ENCODE assay signal across 27 mouse cellular contexts in the genomic region with DNA sequence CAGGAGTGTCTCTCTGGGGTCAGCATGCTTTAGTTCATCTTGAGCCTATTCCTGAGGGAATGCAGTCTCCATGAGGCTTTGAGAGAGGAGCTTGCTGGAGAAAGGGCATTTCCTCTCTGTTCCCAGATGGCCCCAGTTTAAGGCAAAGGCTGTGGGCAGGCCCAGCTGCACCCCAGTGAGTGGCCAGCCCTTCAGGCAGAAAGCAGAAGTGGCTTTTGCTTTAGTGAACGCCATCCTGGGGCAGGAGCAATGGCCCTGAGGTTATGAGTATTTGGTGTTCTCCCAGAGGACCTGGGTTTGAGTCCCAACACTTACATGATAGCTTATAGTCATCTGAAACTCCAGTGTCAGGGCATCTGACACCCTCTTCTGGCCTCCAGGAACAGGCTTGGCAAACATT. TPM values are rescaled to one million over a fixed set of nuclear protein-coding genes. Genes with fewer than 3 reads are reported as not detected.
DNase-seq lines count a peak whose midpoint lies in the region; ATAC-seq lines count a peak whose summit lies in the region.
"Had no signal": no experiment of that assay in that cellular context is flagged by ENCODE, and none has a peak within 500 bp of the region (broad histone marks: within the 10 kb centered on the region; RNA-seq: fewer than 3 reads in every experiment).

No protein-coding gene starts in this region.

- no peak overlapping the region for H3K4me2 ChIP-seq in lung, embryonic 16.5 days (ENCODE audit: low read depth, low read length)
- H3K4me2 ChIP-seq in hindbrain, embryonic 16.5 days (ENCODE audit: low read length): no peak overlapping the region
- H3K4me2 ChIP-seq: heart, embryonic 11.5 days; kidney, embryonic 15.5 days; limb, embryonic 15.5 days; liver, embryonic 15.5 days; midbrain, embryonic 12.5 days; neural tube, embryonic 13.5 days; stomach, embryonic 15.5 days had no signal

- 0 out of 2 replicates have a peak overlapping the region, but pooled peaks have one; percentile 31 for H3K27ac ChIP-seq in lung, embryonic 16.5 days (ENCODE audit: low read length)
- H3K27ac ChIP-seq in embryonic facial prominence, embryonic 10.5 days (replicated peaks): peak overlapping the region; percentile 68
- no peak overlapping the region for H3K27ac ChIP-seq in hindbrain, embryonic 16.5 days (ENCODE audit: low read depth, low read length)
- H3K27ac ChIP-seq: kidney, embryonic 15.5 days; left cerebral cortex, adult 2 months; limb, embryonic 15.5 days; liver, embryonic 15.5 days; midbrain, embryonic 12.5 days; neural tube, embryonic 13.5 days; stomach, embryonic 15.5 days had no signal

- no peaks in the 10 kb centered on the region for H3K9me3 ChIP-seq in lung, embryonic 16.5 days (ENCODE audit: control insufficient read depth, low read length)
- peaks cover 3% of the 10 kb centered on the region; the same call in 1 of the 2 replicates for H3K9me3 ChIP-seq in embryonic facial prominence, embryonic 10.5 days
- no peaks in the 10 kb centered on the region for H3K9me3 ChIP-seq in megakaryocyte, embryonic 14.5 days
- no peaks in the 10 kb centered on the region for H3K9me3 ChIP-seq in hindbrain, embryonic 16.5 days (ENCODE audit: control insufficient read depth, low read length)
- H3K9me3 ChIP-seq: kidney, embryonic 15.5 days; limb, embryonic 15.5 days; liver, embryonic 15.5 days; midbrain, embryonic 12.5 days; neural tube, embryonic 13.5 days; stomach, embryonic 15.5 days had no signal

- no peaks in the 10 kb centered on the region for H3K27me3 ChIP-seq in lung, embryonic 16.5 days (ENCODE audit: control insufficient read depth, insufficient read depth, low read depth, low read length)
- H3K27me3 ChIP-seq in embryonic facial prominence, embryonic 10.5 days (replicated peaks; ENCODE audit: low read depth, poor library complexity, severe bottlenecking): no peaks in the 10 kb centered on the region
- H3K27me3 ChIP-seq in megakaryocyte, embryonic 14.5 days (replicated peaks): peaks cover 7% of the 10 kb centered on the region
- no peaks in the 10 kb centered on the region for H3K27me3 ChIP-seq in hindbrain, embryonic 16.5 days (replicated peaks; ENCODE audit: control insufficient read depth, insufficient read depth, low read length)
- H3K27me3 ChIP-seq: kidney, embryonic 15.5 days; limb, embryonic 15.5 days; liver, embryonic 15.5 days; neural tube, embryonic 13.5 days; stomach, embryonic 15.5 days had no signal

- H3K4me3 ChIP-seq in lung, embryonic 16.5 days (ENCODE audit: low read length): no peak overlapping the region
- H3K4me3 ChIP-seq in embryonic facial prominence, embryonic 10.5 days: no peak overlapping the region
- peak overlapping the region; percentile 59 for H3K4me3 ChIP-seq in megakaryocyte, embryonic 14.5 days (replicated peaks)
- no peak overlapping the region for H3K4me3 ChIP-seq in hindbrain, embryonic 16.5 days (ENCODE audit: low read length)
- H3K4me3 ChIP-seq: kidney, embryonic 15.5 days; left cerebral cortex, adult 2 months; limb, embryonic 15.5 days; liver, embryonic 15.5 days; midbrain, embryonic 12.5 days; neural tube, embryonic 13.5 days; stomach, embryonic 15.5 days had no signal

- H3K4me1 ChIP-seq in lung, embryonic 16.5 days (replicated peaks; ENCODE audit: control insufficient read depth, insufficient read depth, low read length): peaks cover 23% of the 10 kb centered on the region
- H3K4me1 ChIP-seq in embryonic facial prominence, embryonic 10.5 days: peaks cover 57% of the 10 kb centered on the region
- peaks cover 89% of the 10 kb centered on the region for H3K4me1 ChIP-seq in megakaryocyte, embryonic 14.5 days
- peaks cover 17% of the 10 kb centered on the region for H3K4me1 ChIP-seq in hindbrain, embryonic 16.5 days (ENCODE audit: control insufficient read depth, insufficient read depth, low read depth, low read length)

- H3K9ac ChIP-seq in lung, embryonic 16.5 days (ENCODE audit: low read length): no peak overlapping the region
- H3K9ac ChIP-seq in hindbrain, embryonic 16.5 days (ENCODE audit: low read depth, low read length): no peak overlapping the region
- H3K9ac ChIP-seq: kidney, embryonic 15.5 days; limb, embryonic 15.5 days; liver, embryonic 15.5 days; midbrain, embryonic 12.5 days; neural tube, embryonic 13.5 days; stomach, embryonic 15.5 days had no signal

- no peaks in the 10 kb centered on the region for H3K36me3 ChIP-seq in lung, embryonic 16.5 days (ENCODE audit: control insufficient read depth, insufficient read depth, low read length)
- H3K36me3 ChIP-seq in embryonic facial prominence, embryonic 10.5 days (replicated peaks): no peaks in the 10 kb centered on the region
- peaks cover 51% of the 10 kb centered on the region for H3K36me3 ChIP-seq in megakaryocyte, embryonic 14.5 days (replicated peaks; ENCODE audit: low read length)
- no peaks in the 10 kb centered on the region for H3K36me3 ChIP-seq in hindbrain, embryonic 16.5 days (ENCODE audit: control insufficient read depth, insufficient read depth, low read length)
- H3K36me3 ChIP-seq: kidney, embryonic 15.5 days; limb, embryonic 15.5 days; liver, embryonic 15.5 days; midbrain, embryonic 12.5 days; neural tube, embryonic 13.5 days; stomach, embryonic 15.5 days had no signal

- no peak for DNase-seq in lung, postnatal 25 days (ENCODE audit: low spot score)
- no peak for DNase-seq in embryonic facial prominence, embryonic 10.5 days (ENCODE audit: low spot score)
- no peak for DNase-seq in layer of hippocampus, adult 9-11 months
- no peak for DNase-seq in spleen, postnatal 14 days (ENCODE audit: low spot score in 2 of 2)
- DNase-seq: adrenal gland, postnatal 36 days; cerebellum, adult 11 months; cerebellum, adult 9-11 months; kidney, adult 11 months; kidney, postnatal 36 days; lung, postnatal 4 days; thymus, postnatal 25 days had no signal

- 61% methylated on average over 1 of the region's 1 CpGs for WGBS in lung, embryonic 16.5 days
- 64% methylated on average over 1 of the region's 1 CpGs for WGBS in embryonic facial prominence, embryonic 10.5 days
- WGBS in hindbrain, embryonic 16.5 days: 59% methylated on average over 1 of the region's 1 CpGs

- no peak for ATAC-seq in lung, embryonic 16.5 days (ENCODE audit: low read depth)
- no peak for ATAC-seq in hindbrain, embryonic 16.5 days

RNA-seq across cellular contexts. Expression of gene Gpr142, which starts 22.6 kb away (rescaled TPM):
- not detected in 2 replicates for polyA plus RNA-seq in lung, embryonic 16.5 days (2015; fragmentation: Nextera tagmentation; extraction: Ambion mirVana)
- 0.18 TPM in 1 of 2 replicates, not detected in the other for polyA plus RNA-seq in embryonic facial prominence, embryonic 10.5 days (2016; fragmentation: Nextera tagmentation; extraction: Ambion mirVana)
- polyA plus RNA-seq in megakaryocyte, embryonic 14.5 days (2012; ENCODE audit: insufficient read depth, low replicate concordance): not detected in 2 replicates
- not detected in 2 replicates for polyA plus RNA-seq in hindbrain, embryonic 16.5 days (2015; fragmentation: Nextera tagmentation; extraction: Ambion mirVana)
- polyA plus RNA-seq: cortical plate, adult 2 months; embryonic facial prominence, embryonic 11.5 days; forebrain, embryonic 11.5 days; heart, embryonic 11.5 days; heart, postnatal 0 days; limb, embryonic 15.5 days; liver, embryonic 15.5 days; midbrain, embryonic 12.5 days; neural tube, embryonic 13.5 days; spleen, adult 2 months had no signal

RNA-seq across cellular contexts. Expression of gene Btbd17, which starts 25.6 kb away (rescaled TPM):
- polyA plus RNA-seq in lung, embryonic 16.5 days (2015; fragmentation: Nextera tagmentation; extraction: Ambion mirVana): 0.23 and 0.34 TPM in 2 replicates
- 10.0 and 17.0 TPM in 2 replicates for polyA plus RNA-seq in embryonic facial prominence, embryonic 10.5 days (2016; fragmentation: Nextera tagmentation; extraction: Ambion mirVana)
- 0.04 TPM in 1 of 2 replicates, not detected in the other for polyA plus RNA-seq in megakaryocyte, embryonic 14.5 days (2012; ENCODE audit: insufficient read depth, low replicate concordance)
- polyA plus RNA-seq in hindbrain, embryonic 16.5 days (2015; fragmentation: Nextera tagmentation; extraction: Ambion mirVana): 22.4 and 24.2 TPM in 2 replicates
- polyA plus RNA-seq: liver, embryonic 15.5 days had no signal

RNA-seq across cellular contexts. Expression of gene Gprc5c, which starts 29.6 kb away (rescaled TPM):
- 30.7 and 33.2 TPM in 2 replicates for polyA plus RNA-seq in lung, embryonic 16.5 days (2015; fragmentation: Nextera tagmentation; extraction: Ambion mirVana)
- polyA plus RNA-seq in embryonic facial prominence, embryonic 10.5 days (2016; fragmentation: Nextera tagmentation; extraction: Ambion mirVana): 62.2 and 62.5 TPM in 2 replicates
- 3.2 and 4.8 TPM in 2 replicates for polyA plus RNA-seq in megakaryocyte, embryonic 14.5 days (2012; ENCODE audit: insufficient read depth, low replicate concordance)
- 9.7 and 12.9 TPM in 2 replicates for polyA plus RNA-seq in hindbrain, embryonic 16.5 days (2015; fragmentation: Nextera tagmentation; extraction: Ambion mirVana)

RNA-seq across cellular contexts. Expression of gene Kif19a, which starts 56.1 kb away (rescaled TPM):
- polyA plus RNA-seq in lung, embryonic 16.5 days (2015; fragmentation: Nextera tagmentation; extraction: Ambion mirVana): 0.46 and 0.72 TPM in 2 replicates
- polyA plus RNA-seq in embryonic facial prominence, embryonic 10.5 days (2016; fragmentation: Nextera tagmentation; extraction: Ambion mirVana): 1.3 and 2.0 TPM in 2 replicates
- polyA plus RNA-seq in megakaryocyte, embryonic 14.5 days (2012; ENCODE audit: insufficient read depth, low replicate concordance): 2.7 and 4.2 TPM in 2 replicates
- 0.55 and 0.69 TPM in 2 replicates for polyA plus RNA-seq in hindbrain, embryonic 16.5 days (2015; fragmentation: Nextera tagmentation; extraction: Ambion mirVana)
